In the genomic region with DNA sequence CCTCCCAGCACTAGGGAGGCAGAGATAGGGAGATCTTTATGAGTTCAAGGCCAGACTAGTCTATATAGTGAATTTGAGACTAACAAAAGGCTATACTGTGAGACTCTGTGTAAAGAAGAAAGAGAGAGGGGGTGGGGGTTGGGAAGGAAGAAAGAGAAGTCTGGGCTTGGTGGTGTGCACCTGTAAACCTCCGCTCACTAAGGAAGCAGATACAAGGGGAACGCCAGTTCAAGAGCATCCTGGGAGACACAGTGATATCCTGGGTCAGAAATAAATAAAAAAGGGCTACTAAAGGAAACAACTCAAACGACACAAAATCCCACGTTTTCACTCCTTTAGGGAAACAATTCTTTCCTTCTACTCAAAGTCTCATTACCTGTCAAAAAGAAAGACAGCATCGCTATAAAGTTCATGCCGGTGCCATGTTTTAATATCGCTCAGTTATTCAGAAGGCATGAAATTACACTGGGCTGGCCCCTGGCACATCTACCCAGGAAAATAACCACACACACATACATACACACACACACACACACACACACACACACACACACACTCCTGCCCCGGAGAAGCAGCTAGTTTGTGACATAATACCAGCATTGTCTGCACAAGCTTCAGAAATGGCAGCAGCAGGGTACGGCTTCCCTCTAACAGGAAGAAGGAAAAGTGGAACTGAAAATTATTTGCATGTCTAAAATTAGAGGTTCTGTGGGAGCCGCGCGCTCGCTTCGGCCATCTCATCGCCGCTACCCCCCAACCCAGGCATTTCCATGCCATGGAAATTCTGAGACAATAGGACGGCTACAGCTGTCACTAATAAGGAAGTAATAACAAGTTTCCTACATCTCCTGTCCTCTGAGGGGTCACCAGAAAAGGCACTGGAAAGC, we compare ENCODE assay signal across 7 mouse cellular contexts. TPM values are rescaled to one million over a fixed set of nuclear protein-coding genes. Genes with fewer than 3 reads are reported as not detected.
A peak's percentile ranks its signal among the peaks of the same experiment; 100 is the strongest.
DNase-seq lines count a peak whose midpoint lies in the region; ATAC-seq and TF ChIP-seq lines count a peak whose summit lies in the region.

No protein-coding gene starts in this region.

- no peaks in the 10 kb centered on the region for H3K9me3 ChIP-seq in embryonic facial prominence, embryonic 10.5 days
- no peaks in the 10 kb centered on the region for H3K9me3 ChIP-seq in hindbrain, embryonic 14.5 days (ENCODE audit: control insufficient read depth, low read length)

- H3K4me1 ChIP-seq in lung, adult 2 months (ENCODE audit: control insufficient read depth, insufficient read depth, low read length): 0 out of 2 replicates have a peak, but pooled peaks cover under 1% of the 10 kb centered on the region
- peaks cover 23% of the 10 kb centered on the region for H3K4me1 ChIP-seq in embryonic facial prominence, embryonic 10.5 days
- peaks cover 8% of the 10 kb centered on the region for H3K4me1 ChIP-seq in hindbrain, embryonic 14.5 days (replicated peaks; ENCODE audit: control insufficient read depth, insufficient read depth, low read length)

- TF ChIP-seq POLR2A in lung, adult 2 months (IDR thresholded peaks at IDR 0.05; ENCODE audit: borderline replicate concordance, extremely low read depth, low read depth, low read length): no peak

- DNase-seq in lung, adult 2 months: peak; percentile 12
- DNase-seq in lung, postnatal 14 days: no peak
- no peak for DNase-seq in embryonic facial prominence, embryonic 10.5 days (ENCODE audit: low spot score)
- DNase-seq in hindbrain, embryonic 14.5 days (ENCODE audit: low spot score): no peak
- DNase-seq in c-Kit-positive CD71-positive TER-119-positive erythroid progenitor cells, embryonic 14.5 days (ENCODE audit: low spot score): no peak
- no peak for DNase-seq in T-cell, adult 2 months (ENCODE audit: low spot score)

- H3K4me2 ChIP-seq in hindbrain, embryonic 14.5 days (replicated peaks): 0 out of 2 replicates have a peak overlapping the region, but pooled peaks have one; percentile 7

- no peak for TF ChIP-seq CTCF in lung, adult 2 months (IDR thresholded peaks at IDR 0.05; ENCODE audit: insufficient read depth, low read length)

- no peak for ATAC-seq in hindbrain, embryonic 14.5 days (ENCODE audit: low FRiP score)
- ATAC-seq in megakaryocyte, adult 5-6 weeks (ENCODE audit: poor library complexity, severe bottlenecking): peak; percentile 61

- H3K9ac ChIP-seq in hindbrain, embryonic 14.5 days: no peak overlapping the region

- 46% methylated on average over 17 of the region's 17 CpGs for WGBS in lung, adult 2 months
- 57% methylated on average over 17 of the region's 17 CpGs for WGBS in embryonic facial prominence, embryonic 10.5 days
- WGBS in hindbrain, embryonic 14.5 days: 72% methylated on average over 17 of the region's 17 CpGs

- no peaks in the 10 kb centered on the region for H3K36me3 ChIP-seq in embryonic facial prominence, embryonic 10.5 days (replicated peaks)
- H3K36me3 ChIP-seq in hindbrain, embryonic 14.5 days (replicated peaks; ENCODE audit: control insufficient read depth, insufficient read depth): no peaks in the 10 kb centered on the region

- peak overlapping the region; percentile 31 for H3K4me3 ChIP-seq in lung, adult 2 months (replicated peaks; ENCODE audit: extremely low read depth, low read depth, low read length)
- peak overlapping the region; percentile 16; the same call in 1 of the 2 replicates for H3K4me3 ChIP-seq in embryonic facial prominence, embryonic 10.5 days
- no peak overlapping the region for H3K4me3 ChIP-seq in hindbrain, embryonic 14.5 days (replicated peaks; ENCODE audit: low read length)

- 0 out of 2 replicates have a peak overlapping the region, but pooled peaks have one; percentile 35 for H3K27ac ChIP-seq in embryonic facial prominence, embryonic 10.5 days (replicated peaks)
- no peak overlapping the region for H3K27ac ChIP-seq in hindbrain, embryonic 14.5 days

- 0 out of 2 replicates have a peak, but pooled peaks cover 1% of the 10 kb centered on the region for H3K27me3 ChIP-seq in embryonic facial prominence, embryonic 10.5 days (replicated peaks; ENCODE audit: low read depth, poor library complexity, severe bottlenecking)
- no peaks in the 10 kb centered on the region for H3K27me3 ChIP-seq in hindbrain, embryonic 14.5 days (ENCODE audit: control insufficient read depth, insufficient read depth, low read length)

RNA-seq across cellular contexts. Expression of a gene that starts 6.6 kb away (rescaled TPM):
- polyA plus RNA-seq in lung, adult 2 months (2012; rRNA removed): 10.1 and 16.0 TPM in 2 replicates
- polyA plus RNA-seq in embryonic facial prominence, embryonic 10.5 days (2016; fragmentation: Nextera tagmentation; extraction: Ambion mirVana): 2.4 and 2.7 TPM in 2 replicates
- polyA plus RNA-seq in hindbrain, embryonic 14.5 days (2014; fragmentation: Nextera tagmentation; extraction: Ambion mirVana): 7.9 and 10.3 TPM in 2 replicates
- 103 and 104 TPM in 2 replicates for total RNA-seq in megakaryocyte, adult 5-6 weeks (2015)
- 94.7 and 107 TPM in 2 replicates for total RNA-seq in megakaryocyte, adult 5-6 weeks (2017)
